Mouse (Mus musculus) limb, embryonic 15.5 days (tissue): ENCODE measurements around the gene Ccer1. TPM values are rescaled to one million over a fixed set of nuclear protein-coding genes. Genes with fewer than 3 reads are reported as not detected.

ENCODE experiments used
- ATAC-seq: fragments of 200-750 bp; cut with Nextera tagmentation; 2 replicates; pipeline ENCODE4 v1.8.0; 2017; ENCODE audit warnings: low read depth, moderate TSS enrichment; ENCODE audit not compliant: insufficient number of reproducible peaks, low FRiP score, low TSS enrichment
- H3K27ac ChIP-seq: fragments of 300-500 bp; sonication (generic); 2 replicates; pipeline ENCODE4 v1.5.1; 2015; ENCODE audit warnings: moderate library complexity, mild to moderate bottlenecking, inconsistent platforms
- H3K27me3 ChIP-seq: fragments of 300-500 bp; sonication (generic); 2 replicates; pipeline ENCODE4 v1.6.1; 2015; ENCODE audit warnings: inconsistent platforms
- H3K36me3 ChIP-seq: fragments of 300-500 bp; sonication (generic); 2 replicates; pipeline ENCODE4 v1.6.1; 2015; ENCODE audit warnings: inconsistent platforms
- H3K4me1 ChIP-seq: fragments of 300-500 bp; sonication (generic); 2 replicates; pipeline ENCODE4 v1.6.1; 2015; ENCODE audit warnings: inconsistent platforms
- H3K4me2 ChIP-seq: fragments of 300-500 bp; sonication (generic); 2 replicates; pipeline ENCODE4 v1.6.1; 2015; ENCODE audit warnings: mild to moderate bottlenecking, inconsistent platforms
- H3K4me3 ChIP-seq: fragments of 300-500 bp; sonication (generic); 2 replicates; pipeline ENCODE4 v1.5.1; 2015; ENCODE audit warnings: mild to moderate bottlenecking, inconsistent platforms
- H3K9ac ChIP-seq: fragments of 300-500 bp; sonication (generic); 2 replicates; pipeline ENCODE4 v1.6.1; 2015; ENCODE audit warnings: inconsistent platforms
- H3K9me3 ChIP-seq: fragments of 300-500 bp; sonication (generic); 2 replicates; pipeline ENCODE4 v1.6.1; 2016; ENCODE audit warnings: inconsistent platforms
- WGBS: fragments of 180-500 bp; shearing (Covaris S2); methylation state at CpG from one replicate; pipeline ENCODE4 v1.1.7; 2015; 5-methylcytosine and 5-hydroxymethylcytosine counted together
- polyA plus RNA-seq: library from polyadenylated mRNA; unstranded; fragments of >200 nt; fragmentation: Nextera tagmentation; extraction: Ambion mirVana; gene quantifications from 2 replicates; pipeline ENCODE4 v1.2.1, GENCODE M21; 2015

Ccer1 gene
- not detected in 2 replicates for polyA plus RNA-seq

DNA sequence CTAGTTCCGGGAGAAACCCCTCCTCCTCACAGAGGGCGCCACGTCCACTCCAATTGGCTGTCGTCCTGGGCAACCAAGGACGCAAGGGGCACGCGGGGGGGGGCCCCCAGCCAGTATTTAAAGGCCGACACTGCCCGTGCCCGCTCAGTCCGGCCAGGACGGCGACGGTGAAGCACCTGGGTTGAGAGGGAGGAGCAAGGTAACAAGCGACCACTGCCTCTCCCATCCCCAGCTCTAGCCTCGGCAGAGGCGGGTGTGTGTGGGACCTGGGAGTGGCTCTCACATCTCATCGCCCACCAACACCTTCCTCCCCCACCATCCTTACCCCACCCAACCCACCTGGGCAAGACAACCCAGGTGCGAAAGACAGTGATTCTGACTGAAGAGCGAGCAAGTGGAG, at the start of gene Ccer1:
TSS of gene Ccer1 (plus strand) at position 147 of the 400 bp plus-strand sequence.
- Histone ChIP-seq H3K9me3 (0 out of 2 replicates have a peak, but pooled peaks cover 4% of the 10 kb centered on the region), H3K27ac (no peak within 1 kb of the TSS), H3K4me2 (no peak within 1 kb of the TSS), H3K9ac (no peak within 1 kb of the TSS), H3K4me3 (no peak within 1 kb of the TSS), H3K36me3 (no peaks in the 10 kb centered on the region), H3K27me3 (no peaks in the 10 kb centered on the region), H3K4me1 (no peaks in the 10 kb centered on the region)
- no peak for ATAC-seq
- WGBS: 79% methylated on average over 20 of the region's 20 CpGs

DNA sequence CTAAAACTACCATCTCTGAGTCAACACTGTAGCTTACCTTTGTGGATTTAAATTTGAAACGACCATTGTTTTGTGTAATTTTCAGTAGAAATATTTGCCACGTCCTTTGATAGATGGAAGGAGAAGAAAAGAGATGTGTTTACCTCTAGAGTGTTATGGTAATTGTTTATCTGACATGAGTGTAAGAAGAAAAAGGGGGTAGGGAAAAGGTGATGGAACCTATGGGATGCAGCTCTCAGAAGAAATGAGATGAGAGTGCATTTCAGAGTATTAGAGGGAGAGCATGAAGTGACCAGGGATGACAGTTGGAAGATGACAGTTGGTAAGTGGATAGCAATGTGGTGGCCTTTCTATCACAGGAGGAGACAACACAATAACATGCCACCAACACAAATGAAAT, 49.1 kb upstream of the Ccer1 start, which contains the start of gene Epyc:
TSS of gene Epyc (plus strand) at position 301 of the 400 bp plus-strand sequence.
- H3K27ac ChIP-seq: no peak within 1 kb of the TSS
- no peaks in the 10 kb centered on the region for H3K4me1 ChIP-seq
- 81% methylated on average over 2 of the region's 2 CpGs for WGBS
- ATAC-seq: no peak
- no peak within 1 kb of the TSS for H3K9ac ChIP-seq
- H3K4me2 ChIP-seq: no peak within 1 kb of the TSS
- H3K27me3 ChIP-seq: no peaks in the 10 kb centered on the region
- no peak within 1 kb of the TSS for H3K4me3 ChIP-seq
- no peaks in the 10 kb centered on the region for H3K9me3 ChIP-seq
- H3K36me3 ChIP-seq: no peaks in the 10 kb centered on the region

DNA sequence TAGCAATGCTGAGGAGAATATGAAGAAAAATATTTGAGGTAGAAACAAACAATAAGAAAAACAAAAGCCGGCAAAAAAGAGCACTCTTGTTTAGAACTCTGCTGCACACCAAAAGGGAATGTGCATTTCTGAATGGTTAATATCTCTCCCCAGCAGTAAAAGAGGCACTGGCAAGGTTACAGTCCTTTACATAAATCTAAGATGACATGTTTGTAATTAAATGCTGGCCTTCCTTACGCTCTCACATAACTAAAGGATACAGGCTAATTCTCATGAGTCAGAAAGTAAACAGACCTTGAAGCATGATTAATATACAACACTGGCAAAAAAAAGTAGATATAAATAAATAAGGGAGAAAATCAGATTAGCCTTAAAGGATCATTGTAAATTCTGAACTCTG, 42.5 kb upstream of the Ccer1 start:
- no peak for ATAC-seq
- no peaks in the 10 kb centered on the region for H3K9me3 ChIP-seq
- no peaks in the 10 kb centered on the region for H3K36me3 ChIP-seq
- H3K4me1 ChIP-seq: no peaks in the 10 kb centered on the region
- no peak overlapping the region for H3K4me3 ChIP-seq
- no peaks in the 10 kb centered on the region for H3K27me3 ChIP-seq
- H3K4me2 ChIP-seq: no peak overlapping the region
- H3K27ac ChIP-seq: 0 out of 2 replicates have a peak overlapping the region, but pooled peaks have one; percentile 22
- no peak overlapping the region for H3K9ac ChIP-seq
- WGBS: 35% methylated on average over 2 of the region's 2 CpGs

- no peaks in the 10 kb centered on the region for H3K4me1 ChIP-seq
- no peak for ATAC-seq
- WGBS: 92% methylated on average over 1 of the region's 1 CpGs
- H3K36me3 ChIP-seq: no peaks in the 10 kb centered on the region
- no peak overlapping the region for H3K4me2 ChIP-seq
- no peaks in the 10 kb centered on the region for H3K9me3 ChIP-seq
- H3K27me3 ChIP-seq: no peaks in the 10 kb centered on the region
- H3K27ac ChIP-seq: no peak overlapping the region
- H3K9ac ChIP-seq: no peak overlapping the region
- H3K4me3 ChIP-seq: no peak overlapping the region
These were observed 33.4 kb upstream of the Ccer1 start for GRCm38 (mm10) chr10:97659489-97659888.

GRCm38 (mm10) chr10:97668656-97669055, 24.2 kb upstream of the Ccer1 start:
- ATAC-seq: peak; percentile 55; the same call in 1 of the 2 replicates
- no peaks in the 10 kb centered on the region for H3K27me3 ChIP-seq
- H3K36me3 ChIP-seq: no peaks in the 10 kb centered on the region
- peak overlapping the region; percentile 79 for H3K27ac ChIP-seq
- WGBS: 43% methylated on average over 4 of the region's 4 CpGs
- no peaks in the 10 kb centered on the region for H3K9me3 ChIP-seq
- H3K9ac ChIP-seq: no peak overlapping the region
- no peak overlapping the region for H3K4me2 ChIP-seq
- no peak overlapping the region for H3K4me3 ChIP-seq
- H3K4me1 ChIP-seq: peaks cover 3% of the 10 kb centered on the region; the same call in 1 of the 2 replicates

DNA sequence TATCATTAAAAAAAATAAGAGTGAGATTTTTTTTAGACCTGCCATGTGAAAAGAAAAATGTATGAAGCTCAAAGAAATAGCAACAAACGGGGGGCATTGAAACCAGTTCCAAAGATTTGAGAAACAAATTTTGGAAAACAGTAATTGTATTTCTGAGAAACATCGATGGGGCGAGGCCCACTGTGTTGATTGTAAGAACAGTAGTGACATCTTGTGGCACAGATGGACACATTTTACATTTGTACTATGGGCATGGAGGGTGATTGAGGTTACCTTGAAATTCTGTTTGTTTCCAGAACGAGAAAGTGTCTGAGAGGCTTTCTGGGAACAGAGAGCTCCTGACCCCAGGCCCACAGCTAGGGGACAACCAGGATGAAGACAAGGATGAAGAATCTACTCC, 22.7 kb upstream of the Ccer1 start:
- ATAC-seq: no peak
- Histone ChIP-seq H3K27me3 (no peaks in the 10 kb centered on the region), H3K9ac (no peak overlapping the region), H3K36me3 (no peaks in the 10 kb centered on the region), H3K27ac (no peak overlapping the region), H3K9me3 (no peaks in the 10 kb centered on the region), H3K4me2 (no peak overlapping the region), H3K4me1 (peaks cover 3% of the 10 kb centered on the region; the same call in 1 of the 2 replicates), H3K4me3 (no peak overlapping the region)
- WGBS: 46% methylated on average over 4 of the region's 4 CpGs

DNA sequence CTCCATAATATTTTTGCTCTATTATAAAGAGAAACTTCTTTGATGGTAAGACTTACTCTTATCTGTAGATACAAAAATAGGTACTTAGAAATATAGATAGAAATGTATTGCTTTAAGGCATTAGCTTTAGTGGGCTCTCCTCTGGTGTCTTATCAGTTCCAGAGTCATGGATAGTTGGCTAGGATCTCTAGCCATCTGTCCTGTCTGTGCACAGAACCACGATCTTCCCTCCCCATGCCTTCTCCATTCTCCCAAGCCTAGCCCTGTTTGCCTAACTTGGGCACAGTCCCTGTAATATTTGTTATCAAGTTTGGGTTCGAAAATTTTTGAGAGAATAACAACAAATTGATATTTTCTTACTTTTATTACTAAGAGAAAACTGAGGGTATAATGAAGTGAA, 19.6 kb upstream of the Ccer1 start:
- H3K36me3 ChIP-seq: no peaks in the 10 kb centered on the region

DNA sequence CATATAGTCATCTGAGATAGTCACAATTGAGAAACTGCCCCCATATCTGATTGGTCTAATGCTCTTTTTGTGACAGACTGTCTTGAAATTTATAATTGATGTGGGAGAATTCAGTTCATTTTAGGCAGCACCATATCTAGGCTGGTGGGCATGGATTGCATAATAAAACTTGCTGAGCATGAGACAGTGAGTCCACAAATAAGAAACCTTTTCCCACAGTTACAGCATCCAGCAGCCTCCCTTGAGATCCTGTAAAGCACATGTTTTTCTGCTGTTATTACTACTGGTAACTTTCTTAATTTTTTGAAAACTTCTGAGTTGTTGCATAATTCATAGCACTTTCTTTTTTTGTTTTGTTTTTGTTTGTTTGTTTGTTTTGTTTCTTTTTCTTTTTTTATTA, 9.9 kb upstream of the Ccer1 start:
- no peak overlapping the region for H3K4me2 ChIP-seq
- H3K9ac ChIP-seq: no peak overlapping the region
- H3K36me3 ChIP-seq: no peaks in the 10 kb centered on the region
- no peak for ATAC-seq
- H3K27ac ChIP-seq: no peak overlapping the region
- no peak overlapping the region for H3K4me3 ChIP-seq
- H3K9me3 ChIP-seq: no peaks in the 10 kb centered on the region
- no peaks in the 10 kb centered on the region for H3K27me3 ChIP-seq
- H3K4me1 ChIP-seq: no peaks in the 10 kb centered on the region

More for the DNA sequence above, 19.6 kb upstream of the Ccer1 start:
- no peak overlapping the region for H3K27ac ChIP-seq
- H3K9ac ChIP-seq: no peak overlapping the region
- H3K9me3 ChIP-seq: no peaks in the 10 kb centered on the region
- ATAC-seq: no peak
- H3K4me1 ChIP-seq: peaks cover 2% of the 10 kb centered on the region; the same call in 1 of the 2 replicates
- no peaks in the 10 kb centered on the region for H3K27me3 ChIP-seq
- WGBS: 66% methylated on average over 2 of the region's 2 CpGs
- no peak overlapping the region for H3K4me2 ChIP-seq
- no peak overlapping the region for H3K4me3 ChIP-seq

DNA sequence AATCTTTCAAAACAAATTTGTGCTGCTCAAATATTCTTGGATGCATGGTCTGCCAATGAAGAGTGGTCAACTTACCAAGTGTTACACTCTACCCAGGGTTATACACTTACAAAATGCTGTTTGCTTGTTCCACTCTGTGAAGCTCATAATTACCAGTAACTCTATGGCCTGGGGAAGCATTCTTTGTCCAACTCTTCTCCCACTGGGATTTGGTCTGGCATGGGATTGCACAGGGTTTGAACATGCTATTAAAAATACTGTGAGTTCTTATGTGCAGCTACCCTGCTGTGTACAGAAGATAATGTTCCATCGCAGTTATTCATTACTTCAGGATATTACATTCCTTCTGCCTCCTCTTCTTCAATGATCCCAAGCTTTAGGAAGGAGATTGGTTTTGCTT, 5.7 kb upstream of the Ccer1 start:
- ATAC-seq: no peak
- Histone ChIP-seq H3K9ac (no peak overlapping the region), H3K4me3 (no peak overlapping the region), H3K4me2 (no peak overlapping the region), H3K27me3 (no peaks in the 10 kb centered on the region), H3K4me1 (no peaks in the 10 kb centered on the region), H3K27ac (no peak overlapping the region), H3K36me3 (no peaks in the 10 kb centered on the region), H3K9me3 (no peaks in the 10 kb centered on the region)
- 82% methylated on average over 1 of the region's 1 CpGs for WGBS

DNA sequence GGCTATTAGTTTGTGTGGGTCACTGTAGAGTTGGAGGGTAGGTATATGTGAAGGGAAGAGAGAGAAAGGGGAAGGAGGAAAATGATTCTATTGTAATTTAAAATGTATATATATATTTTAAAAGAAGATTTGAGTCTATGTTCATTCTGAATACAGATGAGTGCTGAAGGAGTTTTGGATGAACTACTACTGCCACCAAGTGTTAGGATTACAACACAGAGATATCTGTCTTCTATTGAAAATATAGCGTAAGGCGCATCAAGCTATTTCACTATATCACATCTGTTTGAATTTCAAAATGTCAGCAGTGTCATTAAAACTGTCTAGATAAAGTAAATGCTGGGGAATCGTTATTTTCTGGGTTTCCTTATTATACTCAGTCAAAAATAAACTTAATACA, 3.4 kb upstream of the Ccer1 start:
- H3K27ac ChIP-seq: no peak overlapping the region
- no peak overlapping the region for H3K9ac ChIP-seq
- H3K9me3 ChIP-seq: 0 out of 2 replicates have a peak, but pooled peaks cover 4% of the 10 kb centered on the region
- H3K4me2 ChIP-seq: no peak overlapping the region
- no peaks in the 10 kb centered on the region for H3K27me3 ChIP-seq
- no peak for ATAC-seq
- WGBS: 71% methylated on average over 3 of the region's 3 CpGs
- H3K4me3 ChIP-seq: no peak overlapping the region
- no peaks in the 10 kb centered on the region for H3K36me3 ChIP-seq
- H3K4me1 ChIP-seq: no peaks in the 10 kb centered on the region

GRCm38 (mm10) chr10:97693398-97694135, 708 bp downstream of the Ccer1 start:
- Histone ChIP-seq H3K4me2 (no peak overlapping the region), H3K36me3 (no peaks in the 10 kb centered on the region), H3K4me3 (no peak overlapping the region), H3K9ac (no peak overlapping the region), H3K4me1 (no peaks in the 10 kb centered on the region), H3K9me3 (0 out of 2 replicates have a peak, but pooled peaks cover 4% of the 10 kb centered on the region), H3K27me3 (no peaks in the 10 kb centered on the region), H3K27ac (no peak overlapping the region)
- WGBS: 90% methylated on average over 37 of the region's 37 CpGs
- no peak for ATAC-seq

GRCm38 (mm10) chr10:97702321-97702720, 9.5 kb downstream of the Ccer1 start:
- Histone ChIP-seq H3K4me3 (no peak overlapping the region), H3K27ac (no peak overlapping the region), H3K4me1 (no peaks in the 10 kb centered on the region), H3K27me3 (no peaks in the 10 kb centered on the region), H3K4me2 (no peak overlapping the region), H3K9ac (no peak overlapping the region), H3K9me3 (no peaks in the 10 kb centered on the region), H3K36me3 (no peaks in the 10 kb centered on the region)
- no peak for ATAC-seq
